Mouse (Mus musculus) gastrocnemius, postnatal 36 days (tissue): Measurements from ENCODE around the gene Eef1g. TPM values are rescaled to one million over a fixed set of nuclear protein-coding genes. Genes with fewer than 3 reads are reported as not detected.

ENCODE experiments used
- DNase-seq, 2 experiments: peaks; one replicate each; pipeline ENCODE4 v3.0.0; 2022
- intact Hi-C: fragments of 180-260 bp; cut with DNase I; formaldehyde crosslinking; loops from one replicate; pipeline ENCODE4 v1.15.1; 2025
- total RNA-seq, 2 experiments: library from RNA; stranded (reverse); gene quantifications; 2 replicates each; pipeline ENCODE4 v1.2.3; 2021

The Eef1g gene
- total RNA-seq, 2 experiments from 2014 or later: 441 to 447 TPM

GRCm38 (mm10) chr19:8982303-8983149 is 15.7 kb downstream of the Eef1g start:
- no peak for DNase-seq
- intact Hi-C loops: no loop called here

GRCm38 (mm10) chr19:8983150-8983650 is 16.4 kb downstream of the Eef1g start:
- DNase-seq: peak in 1 of 2 experiments; percentile 54
- intact Hi-C loops: no loop called here

GRCm38 (mm10) chr19:8984255-8984868 is 17.5 kb downstream of the Eef1g start:
- intact Hi-C loops: no loop called here
- DNase-seq: peak in 1 of 2 experiments; percentile 61

- DNase-seq: no peak
- intact Hi-C loops: no loop called here
Measured at GRCm38 (mm10) chr19:8985891-8986290, 19.1 kb downstream of the Eef1g start.

- DNase-seq: peak in 1 of 2 experiments; percentile 66
- intact Hi-C loops: no loop called here
Measured at GRCm38 (mm10) chr19:8987816-8988215, 21.0 kb downstream of the Eef1g start.

- DNase-seq: peak in 1 of 2 experiments; percentile 47
- intact Hi-C loops: no loop called here
Measured at GRCm38 (mm10) chr19:8988346-8989065, 21.7 kb downstream of the Eef1g start.

GRCm38 (mm10) chr19:8989066-8989566 is 22.3 kb downstream of the Eef1g start, which contains the start of gene Ahnak:
TSS of gene Ahnak (plus strand) at chr19:8989284.
- peak; percentile 85 to 88 for DNase-seq
- intact Hi-C loops: no loop called here

- intact Hi-C loops: loop anchor here (5.0 kb wide), 1 partner anchor 93 kb away; no protein-coding TSS in a partner anchor
Measured at GRCm38 (mm10) chr19:8989567-8990431, 23.0 kb downstream of the Eef1g start.

GRCm38 (mm10) chr19:8990432-8991102 is 23.7 kb downstream of the Eef1g start:
- intact Hi-C loops: loop anchor here (5.0 kb wide), 1 partner anchor 92 kb away; no protein-coding TSS in a partner anchor
- DNase-seq: no peak

More at GRCm38 (mm10) chr19:8989567-8990431, 23.0 kb downstream of the Eef1g start:
- peak; percentile 87 to 94 for DNase-seq

GRCm38 (mm10) chr19:8991245-8991870 is 24.5 kb downstream of the Eef1g start:
- intact Hi-C loops: loop anchor here (5.0 kb wide), 1 partner anchor 91 kb away; no protein-coding TSS in a partner anchor
- DNase-seq: no peak

- peak; percentile 39 to 46 for DNase-seq
- intact Hi-C loops: loop anchor here (5.0 kb wide), 1 partner anchor 90 kb away; no protein-coding TSS in a partner anchor
Measured at GRCm38 (mm10) chr19:8991871-8992735, 25.3 kb downstream of the Eef1g start.

GRCm38 (mm10) chr19:8992769-8993624 is 26.2 kb downstream of the Eef1g start:
- DNase-seq: peak; percentile 82 to 91
- intact Hi-C loops: loop anchor here (5.0 kb wide), 1 partner anchor 89 kb away; no protein-coding TSS in a partner anchor

GRCm38 (mm10) chr19:8993625-8993912 is 26.7 kb downstream of the Eef1g start:
- intact Hi-C loops: loop anchor here (5.0 kb wide), 1 partner anchor 89 kb away; no protein-coding TSS in a partner anchor

GRCm38 (mm10) chr19:8994813-8995607 is 28.2 kb downstream of the Eef1g start:
- intact Hi-C loops: loop anchor here (5.0 kb wide), 1 partner anchor 87 kb away; no protein-coding TSS in a partner anchor
- DNase-seq: no peak

More at GRCm38 (mm10) chr19:8993625-8993912, 26.7 kb downstream of the Eef1g start:
- DNase-seq: no peak

- intact Hi-C loops: no loop called here
- no peak for DNase-seq
Measured at GRCm38 (mm10) chr19:8996601-8997000, 29.8 kb downstream of the Eef1g start.
